Mouse (Mus musculus) midbrain, embryonic 14.5 days (tissue): Measurements from ENCODE around the gene Tex28. TPM values are rescaled to one million over a fixed set of nuclear protein-coding genes. Genes with fewer than 3 reads are reported as not detected.

Experiments used
- ATAC-seq: fragments of 200-750 bp; cut with Nextera tagmentation; 2 replicates; pipeline ENCODE4 v1.8.0; 2017; ENCODE audit warnings: moderate number of reproducible peaks, moderate library complexity; ENCODE audit not compliant: low FRiP score, low TSS enrichment
- DNase-seq: peaks from one replicate; pipeline ENCODE4 v3.0.0-alpha.2; 2015
- H3K27ac ChIP-seq: fragments of 300-500 bp; sonication (generic); replicated peaks from 2 replicates; pipeline ENCODE4 v1.5.1; 2014; ENCODE audit warnings: mild to moderate bottlenecking, low read depth, low read length, moderate library complexity
- H3K27me3 ChIP-seq: fragments of 300-500 bp; sonication (generic); 2 replicates; pipeline ENCODE4 v1.6.1; 2014; ENCODE audit warnings: low read length, control low read depth, mixed read lengths; ENCODE audit not compliant: control insufficient read depth, insufficient read depth
- H3K36me3 ChIP-seq: fragments of 300-500 bp; sonication (generic); 2 replicates; pipeline ENCODE4 v1.6.1; 2014; ENCODE audit warnings: low read length, control low read depth; ENCODE audit not compliant: control insufficient read depth, insufficient read depth
- H3K4me1 ChIP-seq: fragments of 300-500 bp; sonication (generic); 2 replicates; pipeline ENCODE4 v1.6.1; 2014; ENCODE audit warnings: mild to moderate bottlenecking, antibody characterized with exemption, low read length, control low read depth; ENCODE audit not compliant: control insufficient read depth, insufficient read depth
- H3K4me2 ChIP-seq: fragments of 300-500 bp; sonication (generic); 2 replicates; pipeline ENCODE4 v1.6.1; 2014; ENCODE audit warnings: mild to moderate bottlenecking, low read length, moderate library complexity
- H3K4me3 ChIP-seq: fragments of 300-500 bp; sonication (generic); replicated peaks from 2 replicates; pipeline ENCODE4 v1.5.1; 2014; ENCODE audit warnings: low read depth, low read length
- H3K9ac ChIP-seq: fragments of 300-500 bp; sonication (generic); replicated peaks from 2 replicates; pipeline ENCODE4 v1.6.1; 2014; ENCODE audit warnings: mild to moderate bottlenecking, low read length, moderate library complexity
- H3K9me3 ChIP-seq: fragments of 300-500 bp; sonication (generic); 2 replicates; pipeline ENCODE4 v1.6.1; 2016; ENCODE audit warnings: low read length, control low read depth, mixed read lengths; ENCODE audit not compliant: control insufficient read depth
- WGBS: fragments of 180-500 bp; shearing (Covaris S2); extraction: QIAGEN DNeasy Blood & Tissue Kit; methylation state at CpG from one replicate; pipeline ENCODE4 v1.1.7; 2014; 5-methylcytosine and 5-hydroxymethylcytosine counted together
- polyA plus RNA-seq: library from polyadenylated mRNA; unstranded; fragments of >200 nt; fragmentation: Nextera tagmentation; extraction: Ambion mirVana; gene quantifications from 2 replicates; pipeline ENCODE4 v1.2.1, GENCODE M21; 2014

Gene Tex28
- polyA plus RNA-seq, 1 experiment from 2014 or later: not detected

GRCm38 (mm10) chrX:74105916-74106315 is 61.7 kb downstream of the Tex28 start:
- DNase-seq (no peak), ATAC-seq (no peak)
- no peaks in the 10 kb centered on the region for H3K27me3 ChIP-seq
- H3K4me1 ChIP-seq: no peaks in the 10 kb centered on the region
- H3K27ac ChIP-seq: no peak overlapping the region
- H3K4me2 ChIP-seq: no peak overlapping the region
- WGBS: 64% methylated on average over 2 of the region's 2 CpGs
- H3K36me3 ChIP-seq: no peaks in the 10 kb centered on the region
- no peaks in the 10 kb centered on the region for H3K9me3 ChIP-seq
- H3K9ac ChIP-seq: no peak overlapping the region
- H3K4me3 ChIP-seq: no peak overlapping the region

- no peak overlapping the region for H3K4me2 ChIP-seq
- H3K4me1 ChIP-seq: no peaks in the 10 kb centered on the region
- H3K36me3 ChIP-seq: no peaks in the 10 kb centered on the region
- no peak overlapping the region for H3K9ac ChIP-seq
- no peaks in the 10 kb centered on the region for H3K27me3 ChIP-seq
- DNase-seq (no peak), ATAC-seq (no peak)
- H3K4me3 ChIP-seq: no peak overlapping the region
- no peak overlapping the region for H3K27ac ChIP-seq
- WGBS: 61% methylated on average over 4 of the region's 4 CpGs
- H3K9me3 ChIP-seq: no peaks in the 10 kb centered on the region
Measured at GRCm38 (mm10) chrX:74103457-74104188, 64.0 kb downstream of the Tex28 start.

Other genes with a start within 250 kb of the Tex28 start
- gene Arhgap4, start 246.0 kb downstream of the Tex28 start, polyA plus RNA-seq: 1.8 and 2.1 TPM in 2 replicates
- 82.2 and 89.0 TPM in 2 replicates for gene Naa10, start 245.9 kb downstream of the Tex28 start, polyA plus RNA-seq
- 3.0 and 11.1 TPM in 2 replicates for gene Renbp, start 237.0 kb downstream of the Tex28 start, polyA plus RNA-seq
- 61.5 and 73.2 TPM in 2 replicates for gene Hcfc1, start 201.5 kb downstream of the Tex28 start, polyA plus RNA-seq
- 24.5 and 28.6 TPM in 2 replicates for gene Irak1, start 143.9 kb downstream of the Tex28 start, polyA plus RNA-seq
- gene Opn1mw, start 40.4 kb downstream of the Tex28 start, polyA plus RNA-seq: not detected in 2 replicates
- gene Mecp2, start 32.5 kb downstream of the Tex28 start, polyA plus RNA-seq: 17.8 and 19.4 TPM in 2 replicates
- 0.08 and 0.20 TPM in 2 replicates for gene Tktl1, start 9.4 kb upstream of the Tex28 start, polyA plus RNA-seq
- 72.5 and 102 TPM in 2 replicates for gene Flna, start 82.0 kb upstream of the Tex28 start, polyA plus RNA-seq
- 19.5 and 49.3 TPM in 2 replicates for gene Emd, start 86.8 kb upstream of the Tex28 start, polyA plus RNA-seq
- 527 and 538 TPM in 2 replicates for gene Rpl10, start 103.0 kb upstream of the Tex28 start, polyA plus RNA-seq
- 64.9 and 76.8 TPM in 2 replicates for gene Taz, start 114.1 kb upstream of the Tex28 start, polyA plus RNA-seq
- 1.8 and 3.8 TPM in 2 replicates for gene Dnase1l1, start 114.5 kb upstream of the Tex28 start, polyA plus RNA-seq
- 220 and 235 TPM in 2 replicates for gene Atp6ap1, start 129.3 kb upstream of the Tex28 start, polyA plus RNA-seq
- gene Gdi1, start 137.2 kb upstream of the Tex28 start, polyA plus RNA-seq: 615 and 857 TPM in 2 replicates
- gene Fam50a, start 145.2 kb upstream of the Tex28 start, polyA plus RNA-seq: 43.2 and 44.1 TPM in 2 replicates
- gene Plxna3, start 161.2 kb upstream of the Tex28 start, polyA plus RNA-seq: 56.6 and 57.8 TPM in 2 replicates
- 74.1 and 76.0 TPM in 2 replicates for gene Lage3, start 185.8 kb upstream of the Tex28 start, polyA plus RNA-seq
- gene Ubl4a, start 205.4 kb upstream of the Tex28 start, polyA plus RNA-seq: 66.8 and 76.0 TPM in 2 replicates
- gene Slc10a3, start 205.5 kb upstream of the Tex28 start, polyA plus RNA-seq: 6.4 and 9.4 TPM in 2 replicates
- gene Fam3a, start 225.4 kb upstream of the Tex28 start, polyA plus RNA-seq: 31.0 and 33.0 TPM in 2 replicates
- gene Ikbkg, start 225.5 kb upstream of the Tex28 start, polyA plus RNA-seq: 17.8 and 23.9 TPM in 2 replicates